Mouse (Mus musculus) small intestine, adult 2 months (tissue): Measurements from ENCODE around the gene Tex44. TPM values are rescaled to one million over a fixed set of nuclear protein-coding genes. Genes with fewer than 3 reads are reported as not detected.

ENCODE experiments used
- H3K27ac ChIP-seq: fragments of 200-500 bp; 2 replicates; pipeline ENCODE4 v1.5.1; 2012; ENCODE audit warnings: low read depth, low read length, control low read depth, inconsistent platforms; ENCODE audit not compliant: insufficient read depth
- H3K27me3 ChIP-seq: fragments of 200-500 bp; 2 replicates; pipeline ENCODE4 v1.6.1; 2012; ENCODE audit warnings: mild to moderate bottlenecking, moderate library complexity, low read length, inconsistent platforms; ENCODE audit not compliant: control insufficient read depth, insufficient read depth
- H3K36me3 ChIP-seq: fragments of 200-500 bp; 2 replicates; pipeline ENCODE4 v1.6.1; 2012; ENCODE audit warnings: mild to moderate bottlenecking, low read length, control low read depth, inconsistent platforms; ENCODE audit not compliant: control insufficient read depth, insufficient read depth
- H3K4me1 ChIP-seq: fragments of 200-500 bp; 2 replicates; pipeline ENCODE4 v1.6.1; 2012; ENCODE audit warnings: low read length, inconsistent platforms, mixed read lengths; ENCODE audit not compliant: control insufficient read depth, insufficient read depth, insufficient read length
- H3K4me3 ChIP-seq: fragments of 200-500 bp; 2 replicates; pipeline ENCODE4 v1.5.1; 2012; ENCODE audit warnings: low read depth, mild to moderate bottlenecking, control low read depth, inconsistent platforms, low read length, moderate library complexity
- CTCF ChIP-seq: fragments of 200-500 bp; IDR thresholded peaks from 2 replicates; pipeline ENCODE4 v1.5.1; 2012; ENCODE audit warnings: low read depth, mild to moderate bottlenecking, control low read depth, inconsistent platforms, low read length, moderate library complexity, mixed read lengths; ENCODE audit not compliant: insufficient replicate concordance, insufficient read length; ENCODE audit errors: extremely low read depth
- POLR2A ChIP-seq: fragments of 200-500 bp; IDR thresholded peaks from 2 replicates; pipeline ENCODE4 v1.6.1; 2012; ENCODE audit warnings: low read depth, mild to moderate bottlenecking, control low read depth, inconsistent platforms, low read length, moderate library complexity
- WGBS: fragments of 180-500 bp; shearing (Covaris S2); methylation state at CpG from one replicate; pipeline ENCODE4 v1.1.7; 2018; 5-methylcytosine and 5-hydroxymethylcytosine counted together
- polyA plus RNA-seq: library from polyadenylated mRNA; depleted of rRNA; stranded (reverse); fragments of >200 nt; gene quantifications from 2 replicates; pipeline ENCODE4 v1.2.3, GENCODE M21; 2012

Gene Tex44
- polyA plus RNA-seq, 1 experiment, result not detected

DNA sequence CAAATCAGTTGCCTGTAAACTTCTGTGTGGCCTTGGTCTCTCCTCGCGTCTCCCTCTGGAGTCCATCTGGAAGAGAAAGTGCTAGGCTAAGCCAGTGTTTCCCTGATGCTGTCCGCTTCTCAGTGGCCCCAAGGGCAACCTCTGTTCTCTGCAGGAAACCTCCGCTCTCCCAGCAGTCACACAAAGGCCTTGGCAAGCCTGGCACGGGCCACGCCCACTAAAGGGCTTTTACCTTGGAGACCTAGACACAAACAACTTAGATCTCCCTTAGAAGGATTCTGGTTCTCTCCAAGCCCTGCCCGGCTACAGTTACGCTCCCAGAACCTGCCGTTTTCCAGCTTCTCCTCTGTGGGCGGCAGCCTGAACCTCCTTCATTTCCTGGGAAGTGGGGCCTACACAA, 5.1 kb upstream of the Tex44 start:
- 34% methylated on average over 10 of the region's 10 CpGs for WGBS
- H3K4me3 ChIP-seq, result no peak overlapping the region
- TF ChIP-seq POLR2A (no peak), CTCF (no peak)
- no peaks in the 10 kb centered on the region for H3K27me3 ChIP-seq
- H3K27ac ChIP-seq, result no peak overlapping the region
- H3K4me1 ChIP-seq, result no peaks in the 10 kb centered on the region
- H3K36me3 ChIP-seq, result no peaks in the 10 kb centered on the region

DNA sequence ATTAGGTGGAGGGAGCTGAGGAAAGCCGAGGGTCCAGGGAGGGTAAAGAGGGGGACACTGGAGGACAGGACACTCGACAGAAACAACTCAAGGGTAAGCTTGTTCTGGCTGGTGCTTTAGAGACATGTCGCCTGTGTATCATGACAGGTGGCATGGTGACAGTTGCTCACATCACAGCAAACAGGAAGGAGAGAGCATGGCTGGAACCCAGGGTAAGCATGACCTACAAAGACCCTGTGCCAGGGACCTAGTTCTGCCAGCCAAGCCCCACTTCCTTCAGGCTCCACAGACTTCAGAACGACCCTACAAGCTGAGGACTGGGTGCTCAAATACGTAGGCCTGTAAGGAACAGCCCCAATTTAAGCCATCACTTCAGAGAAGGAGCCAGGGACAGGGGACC, 2.2 kb upstream of the Tex44 start:
- Histone ChIP-seq H3K27ac (no peak overlapping the region), H3K4me1 (no peaks in the 10 kb centered on the region), H3K4me3 (no peak overlapping the region), H3K36me3 (no peaks in the 10 kb centered on the region), H3K27me3 (no peaks in the 10 kb centered on the region)
- TF ChIP-seq CTCF, result no peak
- TF ChIP-seq POLR2A, result no peak
- WGBS, result 78% methylated on average over 5 of the region's 5 CpGs

DNA sequence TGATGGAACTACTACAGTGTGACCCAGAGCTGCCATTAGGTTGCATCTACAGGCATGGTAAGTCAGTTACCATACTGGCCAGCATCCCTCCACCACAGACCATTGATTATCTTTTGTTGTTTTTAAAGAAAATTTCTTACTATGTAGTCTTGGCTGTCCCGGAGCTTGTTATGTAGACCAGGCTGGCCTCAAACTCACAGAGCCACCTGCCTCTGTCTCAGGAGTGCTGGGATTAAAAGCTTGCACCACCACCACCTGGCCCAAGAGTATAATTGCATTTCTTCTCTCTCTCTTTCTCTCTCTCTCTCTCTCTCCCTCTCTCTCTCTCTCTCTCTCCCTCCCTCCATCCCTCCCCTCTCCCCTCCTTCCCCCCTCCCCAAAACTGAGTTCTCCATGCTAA, 1.8 kb upstream of the Tex44 start:
- 84% methylated on average over 1 of the region's 1 CpGs for WGBS
- no peak overlapping the region for H3K27ac ChIP-seq
- H3K27me3 ChIP-seq, result no peaks in the 10 kb centered on the region
- TF ChIP-seq CTCF (no peak), POLR2A (no peak)
- H3K4me1 ChIP-seq, result no peaks in the 10 kb centered on the region
- H3K36me3 ChIP-seq, result no peaks in the 10 kb centered on the region
- no peak overlapping the region for H3K4me3 ChIP-seq

DNA sequence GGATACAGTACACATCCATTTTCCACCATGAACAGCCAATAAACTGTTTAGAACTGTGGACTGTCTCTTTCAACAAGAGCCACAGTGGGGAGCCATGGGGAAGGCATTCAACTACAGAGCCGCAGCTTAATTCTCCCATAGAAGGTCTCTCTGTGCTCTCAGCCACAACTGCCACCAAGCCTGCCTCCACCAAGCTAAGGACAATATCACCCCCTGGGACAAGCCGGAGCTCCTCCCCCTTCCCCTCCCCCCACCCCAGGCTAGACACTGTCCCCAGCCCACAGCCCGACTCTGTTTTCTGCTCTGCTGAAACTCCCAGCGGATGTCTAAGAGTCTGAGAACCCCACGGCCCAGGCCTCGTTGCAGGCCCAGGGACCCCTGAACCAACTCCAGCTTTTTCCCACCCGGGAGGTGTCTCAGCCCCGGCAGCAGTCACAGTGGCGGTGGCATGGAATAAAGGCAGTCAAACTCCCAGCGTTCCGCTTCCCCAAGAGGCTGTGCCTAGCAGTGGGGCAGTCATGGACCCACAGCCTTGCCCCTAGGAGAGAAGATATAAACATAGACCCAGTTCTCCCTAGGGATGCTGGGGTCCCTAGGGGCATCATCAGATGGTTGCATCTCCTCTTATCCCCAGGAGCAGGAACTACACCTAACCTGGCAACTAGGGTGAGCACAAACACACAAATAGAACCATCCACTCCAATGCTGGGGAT, 1.1 kb upstream of the Tex44 start:
- WGBS, result 52% methylated on average over 11 of the region's 11 CpGs
- H3K4me3 ChIP-seq, result no peak overlapping the region
- TF ChIP-seq POLR2A, result no peak
- TF ChIP-seq CTCF, result no peak
- no peaks in the 10 kb centered on the region for H3K4me1 ChIP-seq
- H3K27me3 ChIP-seq, result no peaks in the 10 kb centered on the region
- no peaks in the 10 kb centered on the region for H3K36me3 ChIP-seq
- no peak overlapping the region for H3K27ac ChIP-seq

DNA sequence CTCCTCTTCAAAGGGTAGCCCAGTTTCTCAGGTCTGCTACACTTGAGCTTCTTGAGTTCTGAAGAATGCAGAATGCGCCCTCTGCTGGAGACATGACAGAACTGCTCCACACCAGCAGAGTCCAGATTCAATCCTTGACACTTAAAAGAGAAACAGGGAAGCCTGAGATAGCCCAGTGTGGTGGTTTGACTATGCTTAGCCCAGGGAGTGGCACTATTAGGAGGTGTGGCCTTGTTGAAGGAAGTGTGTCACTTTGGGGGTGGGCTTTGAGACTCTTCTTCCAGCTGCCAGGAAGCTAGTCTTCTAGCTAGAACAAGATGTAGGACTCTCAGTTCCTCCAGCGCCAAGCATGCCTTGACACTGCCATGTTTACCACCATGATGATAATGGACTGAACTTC, 3.9 kb downstream of the Tex44 start:
- WGBS, result 44% methylated on average over 2 of the region's 2 CpGs
- TF ChIP-seq POLR2A (no peak), CTCF (peak; percentile 66; the same call in 1 of the 2 replicates)
- H3K4me3 ChIP-seq, result no peak overlapping the region

DNA sequence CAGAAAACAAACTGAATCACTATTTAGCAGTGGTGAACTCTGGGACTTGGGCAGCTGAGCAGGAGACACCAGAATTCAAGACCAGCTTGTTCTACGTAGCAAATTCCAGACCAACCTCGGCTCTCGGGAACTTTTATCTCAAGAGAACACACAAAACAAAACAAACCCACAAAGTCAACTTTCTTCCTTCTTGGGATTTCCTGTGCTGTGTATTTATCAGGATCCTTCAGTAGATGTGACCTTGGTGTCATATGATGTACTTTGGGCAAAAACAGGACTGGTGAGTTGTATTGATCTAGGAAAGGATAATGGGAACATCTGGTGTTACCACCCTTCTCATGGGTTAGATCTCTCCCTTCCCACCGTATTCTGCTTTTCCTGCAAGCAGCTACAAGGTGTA, 6.6 kb downstream of the Tex44 start:
- TF ChIP-seq POLR2A (no peak), CTCF (no peak)
- Histone ChIP-seq H3K4me3 (no peak overlapping the region), H3K27ac (no peak overlapping the region; the same call in 1 of the 2 replicates), H3K4me1 (peaks cover 12% of the 10 kb centered on the region), H3K36me3 (no peaks in the 10 kb centered on the region), H3K27me3 (no peaks in the 10 kb centered on the region)
- WGBS, result 50% methylated on average over 4 of the region's 4 CpGs

More for the DNA sequence above, 3.9 kb downstream of the Tex44 start:
- Histone ChIP-seq H3K27me3 (no peaks in the 10 kb centered on the region), H3K36me3 (no peaks in the 10 kb centered on the region), H3K27ac (no peak overlapping the region), H3K4me1 (peaks cover 8% of the 10 kb centered on the region)

DNA sequence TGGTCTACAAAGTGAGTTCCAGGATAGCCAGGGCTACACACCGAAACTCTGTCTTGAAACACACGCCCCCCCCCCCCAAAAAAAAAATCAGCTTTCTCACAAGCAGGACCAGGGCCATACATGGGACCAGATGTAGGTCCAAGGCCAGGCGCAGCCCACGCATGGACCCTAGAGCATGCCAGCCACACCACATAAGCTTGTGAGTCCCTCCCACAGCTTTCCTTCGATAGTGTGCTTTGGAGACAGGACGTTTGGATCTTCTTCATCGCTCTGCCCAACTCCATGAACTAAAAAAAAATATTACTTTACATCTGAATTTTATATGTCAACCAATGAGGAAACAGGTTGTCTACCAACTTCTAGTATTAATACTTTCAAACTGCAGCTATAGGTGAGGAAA, 7.2 kb downstream of the Tex44 start:
- Histone ChIP-seq H3K36me3 (no peaks in the 10 kb centered on the region), H3K27ac (0 out of 2 replicates have a peak overlapping the region, but pooled peaks have one; percentile 88), H3K4me1 (peaks cover 15% of the 10 kb centered on the region), H3K4me3 (no peak overlapping the region), H3K27me3 (no peaks in the 10 kb centered on the region)
- no peak for TF ChIP-seq CTCF
- 84% methylated on average over 7 of the region's 7 CpGs for WGBS
